Mouse (Mus musculus): ENCODE data around the gene Pmfbp1. TPM values are rescaled to one million over a fixed set of nuclear protein-coding genes. Genes with fewer than 3 reads are reported as not detected.

Gene Pmfbp1
- polyA plus RNA-seq, 1 experiment from 2014 or later, result 0.13 TPM

- ATAC-seq (ENCODE audit: extremely low read depth, insufficient number of reproducible peaks, low FRiP score, low TSS enrichment), result no peak
- Histone ChIP-seq H3K27ac (replicated peaks) (no peak overlapping the region), H3K9me3 (no peaks in the 10 kb centered on the region), H3K4me2 (no peak overlapping the region), H3K27me3 (replicated peaks) (0 out of 2 replicates have a peak, but pooled peaks cover 9% of the 10 kb centered on the region), H3K9ac (no peak overlapping the region), H3K4me3 (no peak overlapping the region), H3K36me3 (no peaks in the 10 kb centered on the region), H3K4me1 (peaks cover 21% of the 10 kb centered on the region)
- WGBS, result 72% methylated on average over 11 of the region's 11 CpGs
Observed at GRCm38 (mm10) chr8:109468112-109468511, 25.7 kb upstream of the Pmfbp1 start.

GRCm38 (mm10) chr8:109471876-109472275, 22.0 kb upstream of the Pmfbp1 start:
- no peak for ATAC-seq (ENCODE audit: extremely low read depth, insufficient number of reproducible peaks, low FRiP score, low TSS enrichment)

GRCm38 (mm10) chr8:109472400-109472799, 21.4 kb upstream of the Pmfbp1 start:
- Histone ChIP-seq H3K27me3 (replicated peaks) (0 out of 2 replicates have a peak, but pooled peaks cover 9% of the 10 kb centered on the region), H3K4me1 (peaks cover 3% of the 10 kb centered on the region; the same call in 1 of the 2 replicates), H3K4me3 (no peak overlapping the region), H3K9me3 (no peaks in the 10 kb centered on the region), H3K36me3 (no peaks in the 10 kb centered on the region), H3K27ac (replicated peaks) (no peak overlapping the region), H3K4me2 (no peak overlapping the region), H3K9ac (no peak overlapping the region)
- 84% methylated on average over 8 of the region's 8 CpGs for WGBS
- ATAC-seq (ENCODE audit: extremely low read depth, insufficient number of reproducible peaks, low FRiP score, low TSS enrichment), result no peak

More at GRCm38 (mm10) chr8:109471876-109472275, 22.0 kb upstream of the Pmfbp1 start:
- no peak overlapping the region for H3K4me2 ChIP-seq
- H3K27ac ChIP-seq (replicated peaks), result no peak overlapping the region
- H3K9me3 ChIP-seq, result no peaks in the 10 kb centered on the region
- peaks cover 3% of the 10 kb centered on the region; the same call in 1 of the 2 replicates for H3K4me1 ChIP-seq
- 0 out of 2 replicates have a peak, but pooled peaks cover 9% of the 10 kb centered on the region for H3K27me3 ChIP-seq (replicated peaks)
- no peak overlapping the region for H3K9ac ChIP-seq
- H3K36me3 ChIP-seq, result no peaks in the 10 kb centered on the region
- WGBS, result 65% methylated on average over 6 of the region's 6 CpGs
- H3K4me3 ChIP-seq, result no peak overlapping the region

- Histone ChIP-seq H3K27me3 (replicated peaks) (no peaks in the 10 kb centered on the region), H3K9ac (no peak overlapping the region), H3K4me3 (no peak overlapping the region), H3K9me3 (no peaks in the 10 kb centered on the region), H3K4me1 (peaks cover 3% of the 10 kb centered on the region; the same call in 1 of the 2 replicates), H3K36me3 (no peaks in the 10 kb centered on the region), H3K27ac (replicated peaks) (no peak overlapping the region), H3K4me2 (no peak overlapping the region)
- 60% methylated on average over 14 of the region's 14 CpGs for WGBS
- no peak for ATAC-seq (ENCODE audit: extremely low read depth, insufficient number of reproducible peaks, low FRiP score, low TSS enrichment)
Observed at GRCm38 (mm10) chr8:109474442-109475121, 19.2 kb upstream of the Pmfbp1 start.

GRCm38 (mm10) chr8:109475436-109475835, 18.4 kb upstream of the Pmfbp1 start:
- Histone ChIP-seq H3K4me1 (peaks cover 6% of the 10 kb centered on the region), H3K4me2 (no peak overlapping the region), H3K9me3 (no peaks in the 10 kb centered on the region), H3K27ac (replicated peaks) (no peak overlapping the region), H3K36me3 (no peaks in the 10 kb centered on the region), H3K9ac (no peak overlapping the region), H3K4me3 (no peak overlapping the region), H3K27me3 (replicated peaks) (no peaks in the 10 kb centered on the region)
- no peak for ATAC-seq (ENCODE audit: extremely low read depth, insufficient number of reproducible peaks, low FRiP score, low TSS enrichment)
- 57% methylated on average over 4 of the region's 4 CpGs for WGBS

- H3K9me3 ChIP-seq, result no peaks in the 10 kb centered on the region
Observed at GRCm38 (mm10) chr8:109478586-109478985, 15.2 kb upstream of the Pmfbp1 start.

GRCm38 (mm10) chr8:109484741-109485140, 9.1 kb upstream of the Pmfbp1 start:
- Histone ChIP-seq H3K27me3 (replicated peaks) (no peaks in the 10 kb centered on the region), H3K4me1 (peaks cover 11% of the 10 kb centered on the region; the same call in 1 of the 2 replicates), H3K4me3 (no peak overlapping the region), H3K27ac (replicated peaks) (no peak overlapping the region), H3K36me3 (no peaks in the 10 kb centered on the region), H3K4me2 (no peak overlapping the region), H3K9ac (no peak overlapping the region), H3K9me3 (no peaks in the 10 kb centered on the region)
- WGBS, result 71% methylated on average over 11 of the region's 11 CpGs
- no peak for ATAC-seq (ENCODE audit: extremely low read depth, insufficient number of reproducible peaks, low FRiP score, low TSS enrichment)

More at GRCm38 (mm10) chr8:109478586-109478985, 15.2 kb upstream of the Pmfbp1 start:
- Histone ChIP-seq H3K27me3 (replicated peaks) (no peaks in the 10 kb centered on the region), H3K4me2 (no peak overlapping the region), H3K9ac (no peak overlapping the region), H3K4me1 (peaks cover 7% of the 10 kb centered on the region; the same call in 1 of the 2 replicates), H3K4me3 (no peak overlapping the region), H3K36me3 (no peaks in the 10 kb centered on the region), H3K27ac (replicated peaks) (no peak overlapping the region)
- 58% methylated on average over 6 of the region's 6 CpGs for WGBS
- ATAC-seq (ENCODE audit: extremely low read depth, insufficient number of reproducible peaks, low FRiP score, low TSS enrichment), result no peak

- no peak overlapping the region for H3K4me2 ChIP-seq
- no peak overlapping the region for H3K9ac ChIP-seq
- ATAC-seq (ENCODE audit: extremely low read depth, insufficient number of reproducible peaks, low FRiP score, low TSS enrichment), result no peak
- 25% methylated on average over 6 of the region's 6 CpGs for WGBS
- H3K27ac ChIP-seq (replicated peaks), result no peak overlapping the region
- peaks cover 8% of the 10 kb centered on the region; the same call in 1 of the 2 replicates for H3K4me1 ChIP-seq
- H3K4me3 ChIP-seq, result no peak overlapping the region
- no peaks in the 10 kb centered on the region for H3K27me3 ChIP-seq (replicated peaks)
- no peaks in the 10 kb centered on the region for H3K9me3 ChIP-seq
- no peaks in the 10 kb centered on the region for H3K36me3 ChIP-seq
Observed at GRCm38 (mm10) chr8:109485530-109485929, 8.3 kb upstream of the Pmfbp1 start.

GRCm38 (mm10) chr8:109492785-109493184, 1.0 kb upstream of the Pmfbp1 start:
- no peak overlapping the region for H3K9ac ChIP-seq
- H3K4me3 ChIP-seq, result no peak overlapping the region
- no peak overlapping the region for H3K27ac ChIP-seq (replicated peaks)
- H3K27me3 ChIP-seq (replicated peaks), result no peaks in the 10 kb centered on the region
- no peaks in the 10 kb centered on the region for H3K4me1 ChIP-seq
- H3K9me3 ChIP-seq, result no peaks in the 10 kb centered on the region
- no peak for ATAC-seq (ENCODE audit: extremely low read depth, insufficient number of reproducible peaks, low FRiP score, low TSS enrichment)
- H3K4me2 ChIP-seq, result no peak overlapping the region
- 67% methylated on average over 6 of the region's 6 CpGs for WGBS
- H3K36me3 ChIP-seq, result no peaks in the 10 kb centered on the region

GRCm38 (mm10) chr8:109494601-109495000, 774 bp downstream of the Pmfbp1 start:
- Histone ChIP-seq H3K27ac (replicated peaks) (no peak overlapping the region), H3K4me3 (no peak overlapping the region), H3K27me3 (replicated peaks) (no peaks in the 10 kb centered on the region), H3K9me3 (no peaks in the 10 kb centered on the region), H3K9ac (no peak overlapping the region), H3K4me2 (no peak overlapping the region), H3K36me3 (no peaks in the 10 kb centered on the region), H3K4me1 (no peaks in the 10 kb centered on the region)
- 46% methylated on average over 2 of the region's 2 CpGs for WGBS
- ATAC-seq (ENCODE audit: extremely low read depth, insufficient number of reproducible peaks, low FRiP score, low TSS enrichment), result no peak

GRCm38 (mm10) chr8:109497431-109497830, 3.6 kb downstream of the Pmfbp1 start:
- ATAC-seq (ENCODE audit: extremely low read depth, insufficient number of reproducible peaks, low FRiP score, low TSS enrichment), result no peak
- Histone ChIP-seq H3K9me3 (no peaks in the 10 kb centered on the region), H3K4me3 (no peak overlapping the region), H3K9ac (no peak overlapping the region), H3K27ac (replicated peaks) (no peak overlapping the region), H3K4me1 (no peaks in the 10 kb centered on the region), H3K36me3 (no peaks in the 10 kb centered on the region), H3K27me3 (replicated peaks) (no peaks in the 10 kb centered on the region), H3K4me2 (no peak overlapping the region)
- 62% methylated on average over 5 of the region's 5 CpGs for WGBS

Data from heart, embryonic 13.5 days (tissue).